Mouse (Mus musculus) hindbrain, embryonic 10.5 days (tissue): ENCODE data around the gene Catsperd. TPM values are rescaled to one million over a fixed set of nuclear protein-coding genes. Genes with fewer than 3 reads are reported as not detected.

ENCODE experiments used
- DNase-seq: peaks from one replicate; pipeline ENCODE4 v3.0.0-alpha.2; 2017; ENCODE audit warnings: low spot score
- H3K27ac ChIP-seq: fragments of 300-500 bp; sonication (generic); 2 replicates; pipeline ENCODE4 v1.5.1; 2016; ENCODE audit warnings: mild to moderate bottlenecking, moderate library complexity
- H3K27me3 ChIP-seq: fragments of 300-500 bp; sonication (generic); 2 replicates; pipeline ENCODE4 v1.6.1; 2016; ENCODE audit warnings: mild to moderate bottlenecking; ENCODE audit not compliant: poor library complexity, insufficient read depth, severe bottlenecking
- H3K36me3 ChIP-seq: fragments of 300-500 bp; sonication (generic); 2 replicates; pipeline ENCODE4 v1.6.1; 2016; ENCODE audit warnings: mild to moderate bottlenecking, moderate library complexity
- H3K4me1 ChIP-seq: fragments of 300-500 bp; sonication (generic); replicated peaks from 2 replicates; pipeline ENCODE4 v1.6.1; 2016; ENCODE audit warnings: mild to moderate bottlenecking
- H3K4me3 ChIP-seq: fragments of 300-500 bp; sonication (generic); 2 replicates; pipeline ENCODE4 v1.5.1; 2016; ENCODE audit warnings: mild to moderate bottlenecking, moderate library complexity
- H3K9me3 ChIP-seq: fragments of 300-500 bp; sonication (generic); 2 replicates; pipeline ENCODE4 v1.6.1; 2016; ENCODE audit warnings: mild to moderate bottlenecking, moderate library complexity
- WGBS: fragments of 180-500 bp; shearing (Covaris S2); methylation state at CpG from one replicate; pipeline ENCODE4 v1.1.7; 2016; 5-methylcytosine and 5-hydroxymethylcytosine counted together
- polyA plus RNA-seq: library from polyadenylated mRNA; unstranded; fragments of >200 nt; fragmentation: Nextera tagmentation; extraction: Ambion mirVana; gene quantifications from 2 replicates; pipeline ENCODE4 v1.2.1, GENCODE M21; 2016

The Catsperd gene
- polyA plus RNA-seq, 1 experiment from 2014 or later: 0.95 TPM

DNA sequence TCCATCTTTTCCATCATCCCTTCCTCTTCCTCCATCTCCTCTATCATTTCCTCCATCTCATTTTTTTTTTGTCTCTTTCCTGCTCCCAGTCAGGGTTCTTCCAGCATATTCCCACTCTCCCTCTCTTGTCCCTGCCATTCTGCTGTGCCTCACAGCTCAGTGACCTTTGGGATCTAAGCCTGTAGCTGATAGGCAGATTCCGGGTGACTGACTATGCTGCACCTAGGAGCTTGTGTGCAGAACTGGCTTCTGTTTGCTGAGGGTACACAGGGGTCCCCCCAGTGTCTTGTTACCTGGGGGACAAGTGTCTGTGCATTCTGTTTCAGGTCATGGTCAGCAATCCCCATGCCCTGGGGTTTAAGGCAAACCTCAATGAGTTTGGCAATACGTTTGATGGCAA lies 26.8 kb downstream of the Catsperd start:
- DNase-seq: no peak
- Histone ChIP-seq H3K4me1 (no peaks in the 10 kb centered on the region), H3K36me3 (no peaks in the 10 kb centered on the region), H3K27me3 (no peaks in the 10 kb centered on the region), H3K4me3 (no peak overlapping the region), H3K27ac (no peak overlapping the region), H3K9me3 (no peaks in the 10 kb centered on the region)
- WGBS: 80% methylated on average over 2 of the region's 2 CpGs

DNA sequence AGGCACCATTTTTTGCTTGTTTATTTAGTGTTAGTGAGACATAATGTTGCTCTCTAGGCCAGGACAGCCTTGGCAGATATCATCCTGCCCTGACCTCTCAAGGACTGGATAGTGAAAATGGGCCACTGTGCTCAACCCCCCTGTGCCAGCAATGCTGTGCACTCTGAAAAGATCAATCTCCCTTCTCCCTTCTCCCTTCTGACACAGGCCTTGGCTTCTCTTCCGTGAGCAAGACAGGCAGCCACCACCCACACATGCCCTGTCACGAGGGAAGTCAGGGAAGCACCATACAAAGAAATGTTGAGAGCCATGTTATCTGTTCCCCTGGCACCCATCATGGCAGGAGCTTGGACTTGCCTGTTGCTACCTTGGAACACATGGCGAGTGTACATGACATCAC lies 27.4 kb downstream of the Catsperd start:
- H3K27me3 ChIP-seq: no peaks in the 10 kb centered on the region
- no peak overlapping the region for H3K4me3 ChIP-seq
- no peaks in the 10 kb centered on the region for H3K9me3 ChIP-seq
- peaks cover 2% of the 10 kb centered on the region for H3K4me1 ChIP-seq
- H3K27ac ChIP-seq: no peak overlapping the region
- no peak for DNase-seq
- no peaks in the 10 kb centered on the region for H3K36me3 ChIP-seq
- WGBS: 83% methylated on average over 3 of the region's 3 CpGs

DNA sequence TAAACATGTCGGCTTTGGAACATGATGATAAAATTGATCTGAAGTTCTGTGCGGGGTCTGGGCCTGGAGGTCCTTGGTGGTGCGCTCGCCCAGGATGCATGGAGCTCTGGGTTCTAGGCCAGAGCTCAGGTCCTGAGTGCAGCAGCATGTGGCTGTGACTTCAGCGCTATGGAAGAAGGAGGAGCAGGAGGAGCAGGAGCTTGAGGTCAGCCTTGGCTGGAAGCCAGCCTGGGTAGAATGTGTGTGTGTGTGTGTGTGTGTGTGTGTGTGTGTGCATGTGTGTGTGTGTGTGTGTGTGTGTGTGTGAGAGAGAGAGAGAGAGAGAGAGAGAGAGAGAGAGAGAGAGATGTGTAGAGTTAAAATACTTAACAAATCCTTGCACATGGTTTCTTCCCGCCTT lies 28.2 kb downstream of the Catsperd start:
- 91% methylated on average over 6 of the region's 6 CpGs for WGBS
- H3K27ac ChIP-seq: no peak overlapping the region
- H3K4me1 ChIP-seq: peaks cover 8% of the 10 kb centered on the region
- H3K36me3 ChIP-seq: no peaks in the 10 kb centered on the region
- no peak overlapping the region for H3K4me3 ChIP-seq
- DNase-seq: no peak
- H3K9me3 ChIP-seq: no peaks in the 10 kb centered on the region
- no peaks in the 10 kb centered on the region for H3K27me3 ChIP-seq

DNA sequence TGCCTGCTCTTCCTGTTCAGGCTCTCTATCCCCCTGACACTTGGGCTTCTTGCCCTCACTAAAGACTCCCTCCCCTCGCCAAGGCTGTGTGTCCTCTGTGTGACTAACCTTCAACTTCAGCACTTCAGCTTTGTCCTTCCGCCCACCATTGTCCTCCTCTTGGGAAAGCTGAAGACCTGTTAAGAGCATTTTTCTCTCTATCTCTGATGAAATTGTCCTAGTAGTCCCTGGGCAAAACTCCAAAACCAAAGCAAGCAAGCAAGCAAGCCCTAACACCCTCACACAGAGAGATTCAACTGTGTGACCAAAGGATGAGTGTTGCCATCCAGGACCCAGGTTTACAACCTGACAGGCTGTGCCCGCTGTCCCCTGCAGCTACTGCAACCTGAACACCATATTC lies 35.7 kb downstream of the Catsperd start:
- Histone ChIP-seq H3K27me3 (peaks cover 22% of the 10 kb centered on the region), H3K4me1 (peaks cover 32% of the 10 kb centered on the region), H3K36me3 (no peaks in the 10 kb centered on the region), H3K4me3 (peak overlapping the region; percentile 40), H3K27ac (peak overlapping the region; percentile 82), H3K9me3 (no peaks in the 10 kb centered on the region)
- 57% methylated on average over 3 of the region's 3 CpGs for WGBS
- DNase-seq: no peak

DNA sequence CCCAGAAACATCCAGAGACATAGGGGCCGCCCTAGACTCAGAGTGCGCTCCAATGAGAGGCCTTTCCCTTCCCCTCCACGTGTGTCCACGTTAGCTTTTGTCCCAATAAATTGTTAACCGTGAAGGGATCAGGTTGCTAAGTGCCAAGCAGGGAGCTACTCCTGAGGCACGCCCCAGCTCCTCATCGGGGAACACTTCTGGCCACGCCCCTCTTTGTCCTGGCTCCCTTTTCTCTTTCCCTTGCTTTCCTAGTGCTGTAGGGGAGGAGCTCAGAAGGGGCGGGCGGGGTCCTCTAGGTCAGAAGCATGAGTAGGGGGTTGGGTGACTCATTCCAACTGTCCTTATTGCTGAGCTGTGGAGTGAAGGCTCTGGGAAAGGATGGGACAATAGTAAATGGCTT lies 36.4 kb downstream of the Catsperd start:
- peak overlapping the region; percentile 82 for H3K27ac ChIP-seq
- no peaks in the 10 kb centered on the region for H3K9me3 ChIP-seq
- peaks cover 37% of the 10 kb centered on the region for H3K4me1 ChIP-seq
- H3K36me3 ChIP-seq: no peaks in the 10 kb centered on the region
- H3K27me3 ChIP-seq: peaks cover 22% of the 10 kb centered on the region
- DNase-seq: peak; percentile 70
- WGBS: 2% methylated on average over 10 of the region's 10 CpGs
- H3K4me3 ChIP-seq: peak overlapping the region; percentile 40

DNA sequence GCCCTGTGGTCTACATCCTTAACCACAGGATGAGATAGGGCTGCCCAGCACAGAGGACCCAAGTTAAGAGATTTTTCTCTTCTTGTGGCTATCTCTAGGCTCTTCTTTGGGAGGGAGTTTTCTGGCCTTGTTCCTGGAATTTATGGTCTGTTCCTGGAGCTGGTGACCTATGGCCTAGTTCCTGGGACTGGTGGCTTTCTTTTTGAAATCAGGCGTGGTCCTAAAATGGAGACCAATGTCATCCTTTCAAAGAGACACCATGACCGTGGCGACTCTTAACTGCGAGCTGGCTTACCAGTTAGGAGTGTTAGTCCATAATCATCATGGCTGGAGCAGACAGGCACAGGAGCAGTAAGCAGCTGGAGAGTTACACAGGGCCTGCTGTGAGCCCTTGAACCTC lies 38.4 kb downstream of the Catsperd start:
- H3K27me3 ChIP-seq: peaks cover 25% of the 10 kb centered on the region
- H3K9me3 ChIP-seq: no peaks in the 10 kb centered on the region
- H3K27ac ChIP-seq: no peak overlapping the region
- H3K4me3 ChIP-seq: no peak overlapping the region
- H3K4me1 ChIP-seq: peaks cover 28% of the 10 kb centered on the region
- H3K36me3 ChIP-seq: no peaks in the 10 kb centered on the region
- DNase-seq: no peak
- 93% methylated on average over 4 of the region's 4 CpGs for WGBS

DNA sequence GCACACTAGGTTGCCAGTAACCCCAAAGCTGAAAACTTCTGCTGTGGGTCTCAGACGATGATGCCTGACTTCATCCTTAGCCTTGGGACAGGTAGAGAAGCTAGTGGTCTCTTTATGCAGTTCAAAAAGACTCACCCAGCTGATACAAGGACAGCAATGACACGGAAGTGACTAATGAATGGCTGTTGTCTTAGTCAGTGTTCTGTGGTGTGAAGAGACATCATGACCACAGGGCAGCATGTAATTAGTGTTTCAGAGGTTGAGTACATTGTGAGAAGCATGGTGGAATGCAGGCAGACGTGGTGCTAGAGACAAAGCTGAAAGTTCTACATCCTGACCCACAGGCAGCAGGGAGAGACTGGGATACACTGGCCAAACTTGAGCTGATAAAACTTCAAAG lies 39.6 kb downstream of the Catsperd start:
- no peak overlapping the region for H3K27ac ChIP-seq
- 72% methylated on average over 3 of the region's 3 CpGs for WGBS

DNA sequence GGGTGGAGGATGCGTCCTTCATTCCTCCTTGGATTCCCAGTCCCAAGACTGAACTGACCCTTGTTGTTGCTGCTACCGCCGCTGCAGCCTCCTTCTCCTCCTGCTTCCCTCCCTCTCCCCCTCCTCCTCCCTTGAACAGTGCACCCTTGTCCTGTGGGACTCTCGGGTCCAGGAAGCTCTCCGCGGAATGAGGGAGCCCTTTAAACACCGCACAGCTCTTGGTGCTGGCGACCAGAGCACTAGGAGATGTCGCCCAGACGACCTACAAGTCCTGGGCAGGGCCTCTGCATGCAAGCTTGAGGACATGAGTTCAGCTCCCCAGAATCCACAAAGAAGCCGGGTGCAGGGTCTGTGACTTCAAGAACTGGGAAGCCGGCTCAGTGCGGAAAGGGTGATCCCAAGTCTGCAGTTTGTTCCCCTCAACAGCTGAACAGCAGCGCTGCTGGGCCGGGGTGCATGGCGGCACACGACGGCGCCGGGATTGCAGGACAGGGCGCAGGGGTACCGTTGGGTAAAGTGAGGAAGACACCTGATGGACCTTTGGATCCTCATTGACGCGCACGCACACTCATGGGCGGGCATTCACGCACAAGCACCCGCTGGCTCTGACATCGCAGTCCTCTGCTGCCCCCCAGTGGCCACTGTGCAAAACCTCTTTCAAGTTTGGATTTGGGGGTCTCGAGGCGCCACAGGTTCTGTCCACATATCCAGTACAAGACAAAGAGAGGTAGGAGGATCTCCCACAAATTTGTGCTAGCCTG lies 40.6 kb downstream of the Catsperd start:
- Histone ChIP-seq H3K27me3 (peaks cover 25% of the 10 kb centered on the region), H3K4me3 (peak overlapping the region; percentile 55), H3K9me3 (no peaks in the 10 kb centered on the region), H3K4me1 (peaks cover 35% of the 10 kb centered on the region), H3K27ac (no peak overlapping the region), H3K36me3 (0 out of 2 replicates have a peak, but pooled peaks cover 2% of the 10 kb centered on the region)
- peak; percentile 89 for DNase-seq
- 7% methylated on average over 31 of the region's 31 CpGs for WGBS

More for the DNA sequence above, 39.6 kb downstream of the Catsperd start:
- no peak for DNase-seq
- Histone ChIP-seq H3K36me3 (no peaks in the 10 kb centered on the region), H3K9me3 (no peaks in the 10 kb centered on the region), H3K4me3 (no peak overlapping the region; the same call in 1 of the 2 replicates), H3K27me3 (peaks cover 25% of the 10 kb centered on the region), H3K4me1 (peaks cover 33% of the 10 kb centered on the region)

DNA sequence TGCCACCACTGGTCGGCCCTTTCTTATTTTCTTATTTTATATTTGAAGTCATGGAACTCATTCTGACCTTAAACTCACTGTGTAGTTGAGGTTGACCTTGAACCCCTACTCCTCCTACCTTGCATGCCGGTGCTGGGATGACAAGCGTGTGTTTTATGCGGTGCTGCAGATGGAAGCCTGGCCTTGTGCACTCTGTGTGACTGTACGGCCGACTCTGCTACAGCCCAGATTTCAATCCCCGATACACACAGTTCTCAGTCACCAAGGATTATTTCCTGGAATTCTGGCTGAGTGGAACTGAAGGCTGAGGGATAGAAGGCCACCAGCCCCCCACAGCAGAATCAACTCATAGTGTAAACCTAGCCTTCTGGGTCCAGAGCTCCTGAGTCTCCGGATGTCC lies 41.8 kb downstream of the Catsperd start:
- H3K36me3 ChIP-seq: peaks cover 5% of the 10 kb centered on the region
- peaks cover 32% of the 10 kb centered on the region for H3K4me1 ChIP-seq
- WGBS: 86% methylated on average over 8 of the region's 8 CpGs
- H3K4me3 ChIP-seq: no peak overlapping the region
- H3K27me3 ChIP-seq: peaks cover 25% of the 10 kb centered on the region
- no peaks in the 10 kb centered on the region for H3K9me3 ChIP-seq
- no peak for DNase-seq
- H3K27ac ChIP-seq: no peak overlapping the region

DNA sequence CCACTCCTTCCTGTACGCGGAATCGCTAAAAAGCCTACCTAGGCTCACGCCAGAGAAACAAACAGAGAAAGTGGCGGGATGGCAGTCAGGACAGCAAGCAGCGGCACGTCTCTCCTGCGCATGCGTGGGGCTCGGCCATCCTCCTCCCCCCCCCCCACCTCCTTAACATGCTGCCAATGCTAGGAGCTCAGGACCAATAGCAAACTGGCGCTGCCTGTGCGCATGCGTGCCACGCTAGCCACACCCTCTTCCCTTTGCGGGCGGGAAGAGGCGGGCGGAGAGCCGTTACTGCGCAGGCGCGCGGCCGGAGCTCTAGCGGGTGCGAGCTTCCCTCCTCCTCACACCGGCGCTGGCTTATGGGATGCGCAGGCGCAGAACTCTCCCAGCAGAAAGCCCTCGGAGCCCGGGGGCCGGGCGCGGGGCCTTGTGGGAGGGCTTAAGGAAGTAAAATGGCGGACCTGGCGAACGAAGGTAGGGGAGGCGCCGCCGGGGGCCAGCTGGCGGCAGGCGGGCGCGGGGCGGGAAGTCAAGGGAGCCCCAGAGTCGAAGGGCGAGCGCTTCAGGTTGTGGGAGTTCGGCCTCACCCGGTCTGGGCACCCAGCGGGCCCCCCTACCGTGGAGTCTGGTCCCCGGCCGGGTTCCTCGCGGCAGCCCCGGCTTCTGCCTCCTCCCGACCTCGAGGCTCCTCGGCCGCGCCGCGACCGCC lies 45.2 kb downstream of the Catsperd start, which contains the start of gene Ranbp3:
Ranbp3 (plus strand) TSS at position 354 of the 706 bp plus-strand sequence.
- Histone ChIP-seq H3K36me3 (peaks cover 38% of the 10 kb centered on the region), H3K9me3 (no peaks in the 10 kb centered on the region), H3K4me3 (peak within 1 kb of the TSS; percentile 99), H3K27me3 (peaks cover 9% of the 10 kb centered on the region), H3K27ac (peak within 1 kb of the TSS; percentile 97), H3K4me1 (peaks cover 50% of the 10 kb centered on the region)
- DNase-seq: peak; percentile 100
- under 1% methylated on average over 66 of the region's 66 CpGs for WGBS

DNA sequence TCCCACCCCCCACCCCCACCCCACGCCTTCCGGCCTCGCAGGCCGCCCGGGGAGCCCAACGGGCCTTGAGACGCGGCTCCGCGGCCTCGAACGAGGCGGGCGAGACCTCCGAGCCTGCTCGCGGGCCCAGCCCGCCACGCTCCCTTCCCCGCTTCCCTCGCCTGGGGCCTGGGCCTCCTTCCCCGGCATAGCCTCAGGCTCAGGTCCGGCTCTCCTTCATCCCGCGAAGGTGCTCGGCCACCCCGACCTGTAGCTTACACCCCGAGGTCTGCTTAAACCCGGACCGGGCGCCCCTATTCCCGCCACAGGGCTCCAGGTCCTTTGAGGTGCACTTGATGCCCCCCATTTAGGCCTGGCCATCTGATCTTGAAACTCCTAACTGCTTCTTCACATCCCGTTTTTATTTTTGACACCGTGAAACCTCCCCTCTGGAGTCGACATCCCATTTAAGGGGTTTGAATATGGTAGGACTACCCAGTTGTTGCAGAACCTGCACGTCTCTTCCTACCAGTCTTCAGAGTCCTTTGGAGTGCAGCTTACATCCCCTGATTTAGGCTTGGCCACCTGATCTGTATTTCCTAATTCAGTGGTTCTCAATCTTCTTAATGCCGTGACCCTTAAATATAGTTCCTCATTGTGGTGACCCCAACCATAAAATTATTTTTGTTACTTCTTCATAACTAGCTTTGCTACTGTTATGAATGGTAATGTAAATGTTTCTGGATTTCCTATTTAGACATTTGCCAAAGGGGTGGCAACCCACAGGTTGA lies 45.9 kb downstream of the Catsperd start:
- H3K27me3 ChIP-seq: 0 out of 2 replicates have a peak, but pooled peaks cover 4% of the 10 kb centered on the region
- H3K4me3 ChIP-seq: peak overlapping the region; percentile 99
- WGBS: 2% methylated on average over 37 of the region's 37 CpGs
- peaks cover 43% of the 10 kb centered on the region for H3K4me1 ChIP-seq
- no peaks in the 10 kb centered on the region for H3K9me3 ChIP-seq
- DNase-seq: no peak
- H3K27ac ChIP-seq: peak overlapping the region; percentile 97
- peaks cover 42% of the 10 kb centered on the region for H3K36me3 ChIP-seq

DNA sequence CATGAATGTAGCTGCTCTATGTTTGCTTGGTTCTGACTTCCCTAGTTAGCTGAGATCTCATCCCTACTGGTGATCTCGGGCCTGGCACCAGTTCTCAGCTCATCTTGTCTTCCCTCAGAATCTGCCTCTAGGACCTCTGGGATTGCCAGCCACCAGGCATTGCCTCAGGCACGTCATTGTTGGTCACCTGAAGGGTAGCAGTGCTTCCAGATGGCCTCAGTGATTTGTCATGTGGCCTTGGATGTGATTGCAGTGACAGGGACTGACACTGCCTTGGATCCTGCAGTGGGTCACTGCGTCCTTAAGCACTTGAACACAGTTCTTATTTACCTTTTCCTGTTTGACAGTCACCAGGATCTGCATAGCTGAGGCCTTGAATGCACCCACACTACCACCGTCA lies 53.8 kb downstream of the Catsperd start:
- peaks cover 97% of the 10 kb centered on the region for H3K36me3 ChIP-seq
- 80% methylated on average over 4 of the region's 4 CpGs for WGBS

More for the DNA sequence above, 53.8 kb downstream of the Catsperd start:
- Histone ChIP-seq H3K27ac (no peak overlapping the region), H3K9me3 (no peaks in the 10 kb centered on the region), H3K27me3 (no peaks in the 10 kb centered on the region), H3K4me3 (no peak overlapping the region), H3K4me1 (peaks cover 6% of the 10 kb centered on the region; the same call in 1 of the 2 replicates)
- DNase-seq: no peak
